Comparison of ENCODE assay signal across 18 mouse cellular contexts in genomic region chr12:98994366-98994765, GRCm38 (mm10).
"Had no signal": no experiment of that assay in that cellular context is flagged by ENCODE, and none has a peak within 500 bp of the region (broad histone marks: within the 10 kb centered on the region; RNA-seq: fewer than 3 reads in every experiment).

No protein-coding gene starts in this region.

- H3K9me3 ChIP-seq: liver, embryonic 13.5 days; midbrain, embryonic 12.5 days; midbrain, embryonic 15.5 days; neural tube, embryonic 13.5 days had no signal

- H3K4me3 ChIP-seq: layer of hippocampus, adult 2 months; liver, embryonic 13.5 days; midbrain, embryonic 12.5 days; midbrain, embryonic 15.5 days; neural tube, embryonic 13.5 days had no signal

- ATAC-seq: lung, postnatal 0 days; midbrain, embryonic 15.5 days had no signal

- H3K9ac ChIP-seq: liver, embryonic 13.5 days; lung, embryonic 14.5 days; midbrain, embryonic 12.5 days; midbrain, embryonic 15.5 days; neural tube, embryonic 13.5 days had no signal

- H3K27ac ChIP-seq: kidney, postnatal 0 days; liver, embryonic 13.5 days; macrophage; midbrain, embryonic 12.5 days; midbrain, embryonic 15.5 days; neural tube, embryonic 13.5 days; stomach, postnatal 0 days had no signal

- H3K4me2 ChIP-seq: liver, embryonic 13.5 days; lung, embryonic 14.5 days; midbrain, embryonic 12.5 days; midbrain, embryonic 15.5 days; neural tube, embryonic 13.5 days had no signal

- H3K27me3 ChIP-seq: midbrain, embryonic 12.5 days; midbrain, embryonic 15.5 days; neural tube, embryonic 13.5 days had no signal

- DNase-seq: kidney, postnatal 25 days; layer of hippocampus, adult 9-11 months; liver, embryonic 13.5 days; lung, embryonic 14.5 days; right cerebral cortex, adult 18-20 months; right cerebral cortex, postnatal 14 days; right cerebral cortex, postnatal 4 days; thymus, adult 2 months; thymus, postnatal 14 days; thymus, postnatal 4 days had no signal

- H3K36me3 ChIP-seq: liver, embryonic 13.5 days; midbrain, embryonic 12.5 days; midbrain, embryonic 15.5 days; neural tube, embryonic 13.5 days had no signal
